Comparison of ENCODE assay signal across 30 mouse cellular contexts in the genomic region with DNA sequence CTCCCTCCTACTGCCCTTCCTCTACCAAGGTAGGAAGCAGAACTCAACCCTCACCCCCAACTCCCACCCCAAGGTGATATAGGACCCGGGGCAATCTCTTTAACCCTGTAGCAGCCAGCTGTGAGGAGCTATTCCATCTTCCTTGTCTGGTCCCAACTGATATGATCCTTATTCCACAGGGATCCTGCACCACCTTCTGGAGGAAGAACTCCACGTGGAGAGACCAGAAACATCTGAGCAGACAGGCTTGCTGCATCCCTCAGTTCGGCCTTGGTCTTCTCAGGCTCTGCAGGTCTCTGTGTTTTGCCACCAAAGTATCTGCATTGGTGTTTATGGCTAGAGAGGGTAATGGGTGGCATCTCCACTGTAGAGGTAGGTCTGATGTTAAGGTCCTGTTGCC. TPM values are rescaled to one million over a fixed set of nuclear protein-coding genes. Genes with fewer than 3 reads are reported as not detected.
DNase-seq lines count a peak whose midpoint lies in the region; ATAC-seq and TF ChIP-seq lines count a peak whose summit lies in the region.
"Had no signal": no experiment of that assay in that cellular context is flagged by ENCODE, and none has a peak within 500 bp of the region (broad histone marks: within the 10 kb centered on the region; RNA-seq: fewer than 3 reads in every experiment).

No protein-coding gene starts in this region.

- peak; percentile 44 for TF ChIP-seq CTCF in heart, postnatal 0 days (IDR thresholded peaks at IDR 0.05; ENCODE audit: low read depth)
- peak; percentile 36 for TF ChIP-seq CTCF in left cerebral cortex, adult 2 months (IDR thresholded peaks at IDR 0.05)
- TF ChIP-seq CTCF in C2C12 (IDR thresholded peaks at IDR 0.05; ENCODE audit: control insufficient read depth, insufficient read depth, insufficient read length): peak; percentile 13
- TF ChIP-seq CTCF in cortical plate, adult 2 months (IDR thresholded peaks at IDR 0.05; ENCODE audit: extremely low read depth, insufficient read depth, low read length): peak; percentile 45; the same call in 1 of the 2 replicates

- no peak for ATAC-seq in heart, postnatal 0 days (ENCODE audit: insufficient read depth, low read depth)
- ATAC-seq: activated CD4-positive, CD25-positive, alpha-beta regulatory T cell, adult 4 months; forebrain, embryonic 13.5 days; inflammation-experienced regulatory T-cells, adult 6 months; midbrain, embryonic 16.5 days had no signal

- no peak overlapping the region for H3ac ChIP-seq in C2C12 (ENCODE audit: control insufficient read depth, insufficient read length, low read depth)

- no peaks in the 10 kb centered on the region for H3K4me1 ChIP-seq in heart, postnatal 0 days (ENCODE audit: control insufficient read depth, insufficient read depth)
- no peaks in the 10 kb centered on the region for H3K4me1 ChIP-seq in cortical plate, adult 2 months (ENCODE audit: control insufficient read depth, insufficient read depth, low read length)
- H3K4me1 ChIP-seq: forebrain, embryonic 13.5 days; hindbrain, embryonic 13.5 days; kidney, embryonic 15.5 days; stomach, embryonic 15.5 days had no signal

- TF ChIP-seq EP300 in heart, postnatal 0 days (IDR thresholded peaks at IDR 0.05; ENCODE audit: low read depth): no peak

- H3K27ac ChIP-seq in heart, postnatal 0 days (ENCODE audit: low read depth): no peak overlapping the region
- no peak overlapping the region for H3K27ac ChIP-seq in left cerebral cortex, adult 2 months
- H3K27ac ChIP-seq in cortical plate, adult 2 months (ENCODE audit: insufficient read depth, low read length): no peak overlapping the region
- H3K27ac ChIP-seq: embryonic facial prominence, embryonic 13.5 days; forebrain, embryonic 13.5 days; heart, embryonic 13.5 days; hindbrain, embryonic 13.5 days; kidney, embryonic 15.5 days; limb, embryonic 10.5 days; lung, embryonic 15.5 days; macrophage; stomach, embryonic 15.5 days had no signal

- intact Hi-C loops in left cerebral cortex, adult 2 months (cut with DNase I): loop anchor here (5.0 to 10.0 kb wide), 2 partner anchors 79 to 457 kb away; no protein-coding TSS in a partner anchor
- intact Hi-C loops in left cerebral cortex, postnatal 25 days (cut with DNase I): loop anchor here (5.0 to 10.0 kb wide), 2 partner anchors 79 to 457 kb away; no protein-coding TSS in a partner anchor

- H3K79me3 ChIP-seq in C2C12 (ENCODE audit: low read depth): no peaks in the 10 kb centered on the region

- H3K9me3 ChIP-seq in heart, postnatal 0 days (replicated peaks; ENCODE audit: control insufficient read depth, low read length): no peaks in the 10 kb centered on the region
- H3K9me3 ChIP-seq: embryonic facial prominence, embryonic 13.5 days; forebrain, embryonic 13.5 days; heart, embryonic 13.5 days; hindbrain, embryonic 13.5 days; kidney, embryonic 15.5 days; limb, embryonic 10.5 days; lung, embryonic 15.5 days; stomach, embryonic 15.5 days had no signal

- no peaks in the 10 kb centered on the region for H3K36me3 ChIP-seq in heart, postnatal 0 days (replicated peaks; ENCODE audit: control insufficient read depth, insufficient read depth, low read length)
- no peaks in the 10 kb centered on the region for H3K36me3 ChIP-seq in C2C12 (ENCODE audit: control insufficient read depth, insufficient read depth)
- H3K36me3 ChIP-seq: embryonic facial prominence, embryonic 13.5 days; heart, embryonic 13.5 days; hindbrain, embryonic 13.5 days; kidney, embryonic 15.5 days; limb, embryonic 10.5 days; lung, embryonic 15.5 days; stomach, embryonic 15.5 days had no signal

- no peak for DNase-seq in heart, postnatal 0 days (ENCODE audit: low spot score)
- DNase-seq in heart, adult 9 months (ENCODE audit: low spot score in 2 of 2): no peak
- DNase-seq in left cerebral cortex, adult 2 months (ENCODE audit: extremely low spot score in 1 of 2, low spot score in 2 of 2): no peak
- DNase-seq in left cerebral cortex, postnatal 25 days (ENCODE audit: low spot score in 2 of 2): no peak
- no peak for DNase-seq in thymus, postnatal 36 days
- DNase-seq: adrenal gland, adult 8-10 months; cerebellum, adult 18-20 months; cerebellum, postnatal 14 days; embryo, embryonic 11 days; kidney, postnatal 4 days; liver; right cerebral cortex, postnatal 4 days; thymus, adult 18-20 months; thymus, postnatal 4 days had no signal

- WGBS in heart, postnatal 0 days: 39% methylated on average over 3 of the region's 3 CpGs

- no peak overlapping the region for H3K4me2 ChIP-seq in heart, postnatal 0 days (ENCODE audit: low read depth, low read length)
- H3K4me2 ChIP-seq: embryonic facial prominence, embryonic 13.5 days; forebrain, embryonic 13.5 days; heart, embryonic 13.5 days; hindbrain, embryonic 13.5 days; kidney, embryonic 15.5 days; lung, embryonic 15.5 days; stomach, embryonic 15.5 days had no signal

- no peak for TF ChIP-seq POLR2A in cortical plate, adult 2 months (IDR thresholded peaks at IDR 0.05; ENCODE audit: extremely low read depth, insufficient read depth, low read length)

- 0 out of 2 replicates have a peak, but pooled peaks cover 3% of the 10 kb centered on the region for H3K27me3 ChIP-seq in heart, postnatal 0 days (ENCODE audit: control insufficient read depth, insufficient read depth, low read length)
- no peaks in the 10 kb centered on the region for H3K27me3 ChIP-seq in C2C12 (ENCODE audit: control insufficient read depth, insufficient read depth, insufficient read length)
- H3K27me3 ChIP-seq: CH12.LX; embryonic facial prominence, embryonic 13.5 days; forebrain, embryonic 13.5 days; heart, embryonic 13.5 days; hindbrain, embryonic 13.5 days; kidney, embryonic 15.5 days; lung, embryonic 15.5 days; stomach, embryonic 15.5 days had no signal

- H3K79me2 ChIP-seq in C2C12 (ENCODE audit: control insufficient read depth, insufficient read depth): no peaks in the 10 kb centered on the region

- no peak overlapping the region for H3K4me3 ChIP-seq in heart, postnatal 0 days (ENCODE audit: low read depth, low read length)
- H3K4me3 ChIP-seq in left cerebral cortex, adult 2 months: no peak overlapping the region
- no peak overlapping the region for H3K4me3 ChIP-seq in C2C12 (ENCODE audit: insufficient read depth, poor library complexity, severe bottlenecking)
- H3K4me3 ChIP-seq in cortical plate, adult 2 months (ENCODE audit: insufficient read depth, low read length): no peak overlapping the region
- H3K4me3 ChIP-seq: embryonic facial prominence, embryonic 13.5 days; erythroblast, embryonic 14.5 days; forebrain, embryonic 13.5 days; heart, embryonic 13.5 days; hindbrain, embryonic 13.5 days; kidney, embryonic 15.5 days; limb, embryonic 10.5 days; lung, embryonic 15.5 days; stomach, embryonic 15.5 days had no signal

- no peak overlapping the region for H3K9ac ChIP-seq in heart, postnatal 0 days (replicated peaks; ENCODE audit: low read depth, low read length)
- H3K9ac ChIP-seq: embryonic facial prominence, embryonic 13.5 days; forebrain, embryonic 13.5 days; heart, embryonic 13.5 days; hindbrain, embryonic 13.5 days; kidney, embryonic 15.5 days; lung, embryonic 15.5 days; stomach, embryonic 15.5 days had no signal

TF ChIP-seq in C2C12, 6 proteins besides CTCF, POLR2A, EP300 and RAD21:
- TF ChIP-seq CEBPB (IDR thresholded peaks at IDR 0.05; ENCODE audit: low read depth) (no peak), MYOD1 (IDR thresholded peaks at IDR 0.05; ENCODE audit: control insufficient read depth, insufficient read length, low read depth) (no peak), FOSL1 (IDR thresholded peaks at IDR 0.05; ENCODE audit: insufficient read depth, low read length, poor library complexity, severe bottlenecking) (no peak), MYOG (IDR thresholded peaks at IDR 0.05; ENCODE audit: control insufficient read depth, extremely low read depth, insufficient read length) (no peak), MAX (IDR thresholded peaks at IDR 0.05) (no peak), USF1 (IDR thresholded peaks at IDR 0.05; ENCODE audit: low read depth) (no peak)

RNA-seq across cellular contexts. Expression of gene Snn, which starts 29.4 kb away (rescaled TPM):
- 78.3 and 91.9 TPM in 2 replicates for total RNA-seq in heart, postnatal 0 days (2014; rRNA removed; ENCODE audit: low replicate concordance)
- polyA plus RNA-seq in heart, postnatal 0 days (2015; fragmentation: Nextera tagmentation; extraction: Ambion mirVana): 32.0 and 36.6 TPM in 2 replicates
- total RNA-seq in left cerebral cortex, adult 2 months (2021): 100 to 1,000 TPM; 174 to 177 TPM
- 100 to 1,000 TPM; 165 to 179 TPM for total RNA-seq in left cerebral cortex, postnatal 25 days (2021)
- polyA plus RNA-seq in C2C12 (2012; fragmentation: generic; extraction: Trizol): 54.1 TPM
- 174 and 183 TPM in 2 replicates for polyA plus RNA-seq in cortical plate, adult 2 months (2012; rRNA removed)

RNA-seq across cellular contexts. Expression of gene Litaf, which starts 34.6 kb away (rescaled TPM):
- 77.1 and 78.2 TPM in 2 replicates for total RNA-seq in heart, postnatal 0 days (2014; rRNA removed; ENCODE audit: low replicate concordance)
- polyA plus RNA-seq in heart, postnatal 0 days (2015; fragmentation: Nextera tagmentation; extraction: Ambion mirVana): 53.8 and 55.7 TPM in 2 replicates
- total RNA-seq in left cerebral cortex, adult 2 months (2021): 10 to 100 TPM in 1 of 2 experiments, 1 to 10 TPM in 1; 9.1 to 14.1 TPM
- total RNA-seq in left cerebral cortex, postnatal 25 days (2021): 10 to 100 TPM in 1 of 2 experiments, 1 to 10 TPM in 1; 8.7 to 13.0 TPM
- 116 TPM for polyA plus RNA-seq in C2C12 (2012; fragmentation: generic; extraction: Trizol)
- polyA plus RNA-seq in cortical plate, adult 2 months (2012; rRNA removed): 37.0 and 45.0 TPM in 2 replicates
